28 mouse cellular contexts compared by ENCODE assay signal in the genomic region with DNA sequence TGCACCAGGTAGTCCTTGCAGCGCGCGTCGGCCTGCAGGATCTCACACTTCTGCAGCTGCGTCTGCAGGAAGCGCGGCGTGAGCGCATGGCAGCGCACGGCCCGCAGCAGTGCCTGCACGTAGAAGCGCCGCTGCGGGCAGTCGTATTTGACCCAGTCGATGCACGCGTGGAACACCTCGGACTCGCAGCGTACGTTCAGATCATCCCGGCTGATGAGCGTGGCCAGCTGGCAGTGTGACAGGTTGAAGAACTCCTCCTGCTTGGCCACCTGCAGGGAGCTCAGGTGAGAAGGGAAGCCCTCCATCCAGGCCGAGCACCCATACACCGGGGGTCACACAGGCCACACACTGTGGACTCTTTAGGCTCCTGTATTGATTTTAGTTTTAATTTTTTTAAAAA. TPM values are rescaled to one million over a fixed set of nuclear protein-coding genes. Genes with fewer than 3 reads are reported as not detected.
DNase-seq lines count a peak whose midpoint lies in the region; ATAC-seq and TF ChIP-seq lines count a peak whose summit lies in the region.
"Had no signal": no experiment of that assay in that cellular context is flagged by ENCODE, and none has a peak within 500 bp of the region (broad histone marks: within the 10 kb centered on the region; RNA-seq: fewer than 3 reads in every experiment).

No protein-coding gene starts in this region.

- H3K27ac ChIP-seq in testis, adult 2 months (ENCODE audit: control insufficient read depth, insufficient read depth, low read depth, low read length) = no peak overlapping the region
- H3K27ac ChIP-seq: embryonic facial prominence, embryonic 12.5 days; embryonic facial prominence, embryonic 15.5 days; gastrocnemius, adult 2 months; heart, embryonic 10.5 days; heart, embryonic 13.5 days; hindbrain, embryonic 14.5 days had no signal

- no peak for TF ChIP-seq POLR2A in testis, adult 2 months (IDR thresholded peaks at IDR 0.05; ENCODE audit: control insufficient read depth, low read depth, low read length)

- no peaks in the 10 kb centered on the region for H3K36me3 ChIP-seq in testis, adult 2 months (ENCODE audit: control insufficient read depth, insufficient read depth, low read length)

- H3K4me1 ChIP-seq in testis, adult 2 months (ENCODE audit: control insufficient read depth, insufficient read depth, low read length) = peaks cover 18% of the 10 kb centered on the region

- ATAC-seq in cerebellum, adult (ENCODE audit: insufficient number of reproducible peaks, low FRiP score, low TSS enrichment) = no peak
- ATAC-seq: forebrain, embryonic 14.5 days; forebrain, postnatal 0 days; intestine, postnatal 0 days; Patski had no signal

- H3K27me3 ChIP-seq in testis, adult 2 months (ENCODE audit: control insufficient read depth, insufficient read depth, low read length) = no peaks in the 10 kb centered on the region
- H3K27me3 ChIP-seq: CH12.LX; embryonic facial prominence, embryonic 12.5 days; embryonic facial prominence, embryonic 15.5 days; heart, embryonic 13.5 days; Patski had no signal

- peak overlapping the region; percentile 60 for H3K4me3 ChIP-seq in testis, adult 2 months (ENCODE audit: control insufficient read depth, low read depth, low read length)
- H3K4me3 ChIP-seq: embryonic facial prominence, embryonic 12.5 days; embryonic facial prominence, embryonic 15.5 days; gastrocnemius, adult 2 months; heart, embryonic 10.5 days; heart, embryonic 13.5 days had no signal

- peak; percentile 21 to 43 for DNase-seq in cerebellum, postnatal 25 days
- no peak for DNase-seq in testis, postnatal 10 days (ENCODE audit: low spot score)
- peak; percentile 27 for DNase-seq in testis, postnatal 14 days (ENCODE audit: low spot score)
- DNase-seq in kidney, adult 8-10 months = no peak
- DNase-seq: adrenal gland, postnatal 10 days; adrenal gland, postnatal 36 days; B cell, adult 2 months; cerebellum, adult 11 months; cerebellum, adult 2 months; cerebellum, postnatal 10 days; forebrain, postnatal 0 days; gastrocnemius, adult 2 months; gastrocnemius, postnatal 14 days; heart, adult 18-20 months; heart, postnatal 14 days; heart, postnatal 4 days had no signal

- TF ChIP-seq CTCF in testis, adult 2 months (IDR thresholded peaks at IDR 0.05; ENCODE audit: control insufficient read depth, insufficient read depth, insufficient replicate concordance, low read depth, low read length) = no peak

RNA-seq across cellular contexts. Expression of a gene that starts 5.4 kb away (rescaled TPM):
- polyA plus RNA-seq in testis, adult 2 months (2012; rRNA removed) = 46.9 and 52.8 TPM in 2 replicates

RNA-seq across cellular contexts. Expression of a gene that starts 14.4 kb away (rescaled TPM):
- not detected in 2 replicates for polyA plus RNA-seq in testis, adult 2 months (2012; rRNA removed)
- polyA plus RNA-seq: G1E; intestine, postnatal 0 days; Patski had no signal

RNA-seq across cellular contexts. Expression of a gene that starts 31.3 kb away (rescaled TPM):
- polyA plus RNA-seq in testis, adult 2 months (2012; rRNA removed) = 27.5 and 31.8 TPM in 2 replicates

RNA-seq across cellular contexts. Expression of a gene that starts 54.0 kb away (rescaled TPM):
- polyA plus RNA-seq in testis, adult 2 months (2012; rRNA removed) = 35.0 and 36.9 TPM in 2 replicates

RNA-seq across cellular contexts. Expression of a gene that starts 57.4 kb away (rescaled TPM):
- 98.6 and 107 TPM in 2 replicates for polyA plus RNA-seq in testis, adult 2 months (2012; rRNA removed)

Comparison
In these comparisons a context has a peak if more than half of its experiments do, and no peak if none do; other contexts are left out.
1. DNase-seq: peak in cerebellum, postnatal 25 days (2 of 2) and testis, postnatal 14 days (single experiment); none in testis, postnatal 10 days (single experiment) and kidney, adult 8-10 months (0 of 2).